Mouse (Mus musculus) induced T-regulatory cell, adult 2 months (primary cell): ENCODE results near the gene Tas1r1.

Experiments used
- DNase-seq: peaks from one replicate; pipeline ENCODE4 v3.0.0-alpha.2; 2012; ENCODE audit warnings: low read depth

Gene Tas1r1

GRCm38 (mm10) chr4:152043171-152043570 is 4.8 kb upstream of the Tas1r1 start:
- no peak for DNase-seq

DNA sequence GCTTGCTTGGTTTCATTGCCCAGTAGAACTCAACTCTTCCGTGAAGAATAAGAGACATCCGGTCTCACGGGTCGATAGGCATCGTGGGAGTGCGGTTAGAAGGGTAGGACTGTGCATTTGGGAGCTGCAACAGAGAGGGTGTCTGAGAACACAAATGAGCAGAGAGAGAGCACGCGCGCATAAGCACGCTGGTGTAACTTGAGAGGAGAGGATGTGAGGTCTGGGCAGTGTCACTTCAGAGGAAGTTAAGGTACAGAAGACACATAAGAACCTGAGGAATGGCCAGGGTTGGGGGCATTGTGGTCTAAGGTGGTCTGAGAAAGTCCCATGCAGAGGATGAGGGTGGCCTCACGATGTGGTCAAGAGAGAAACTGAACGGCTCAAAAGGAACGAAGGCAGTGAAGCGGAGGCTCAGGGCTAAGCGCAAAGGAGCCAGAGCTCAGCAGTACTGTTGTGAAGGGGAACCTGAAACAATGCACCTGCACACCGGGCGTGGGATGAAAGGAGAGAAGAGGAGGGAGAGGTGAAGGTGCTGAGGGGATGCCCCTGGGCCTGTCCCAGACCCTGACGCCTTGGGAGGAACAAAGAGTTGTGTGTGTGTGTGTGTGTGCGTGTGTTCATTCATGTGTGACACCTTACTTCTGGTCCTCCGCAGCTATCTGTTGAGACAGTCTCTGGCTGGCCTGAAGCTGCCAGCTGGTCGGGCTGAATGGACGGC is 3.7 kb upstream of the Tas1r1 start:
- DNase-seq: no peak

DNA sequence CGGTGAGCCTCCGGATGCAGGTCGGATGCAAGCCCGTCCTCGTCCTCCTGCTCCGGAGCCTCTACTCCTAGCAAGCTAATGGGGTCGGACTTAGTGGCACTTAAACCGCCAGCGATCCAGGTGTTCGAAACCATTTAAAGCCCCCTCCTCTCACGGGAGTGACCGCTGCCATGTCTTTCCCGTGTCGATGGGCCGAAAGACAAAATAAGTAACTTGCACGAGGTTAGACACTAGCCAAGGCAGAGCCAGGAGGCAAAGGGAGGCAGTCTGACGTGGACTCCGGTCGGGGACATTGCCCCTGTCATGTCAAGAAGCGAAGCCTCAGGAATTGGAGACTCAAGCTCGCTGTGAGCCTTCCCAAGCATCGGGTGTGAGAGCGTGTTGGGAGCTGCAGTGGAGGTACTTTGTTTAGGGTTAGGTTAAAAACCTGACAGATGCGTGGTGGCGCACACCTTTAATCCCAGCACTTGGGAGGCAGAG is 1.5 kb upstream of the Tas1r1 start:
- no peak for DNase-seq

DNA sequence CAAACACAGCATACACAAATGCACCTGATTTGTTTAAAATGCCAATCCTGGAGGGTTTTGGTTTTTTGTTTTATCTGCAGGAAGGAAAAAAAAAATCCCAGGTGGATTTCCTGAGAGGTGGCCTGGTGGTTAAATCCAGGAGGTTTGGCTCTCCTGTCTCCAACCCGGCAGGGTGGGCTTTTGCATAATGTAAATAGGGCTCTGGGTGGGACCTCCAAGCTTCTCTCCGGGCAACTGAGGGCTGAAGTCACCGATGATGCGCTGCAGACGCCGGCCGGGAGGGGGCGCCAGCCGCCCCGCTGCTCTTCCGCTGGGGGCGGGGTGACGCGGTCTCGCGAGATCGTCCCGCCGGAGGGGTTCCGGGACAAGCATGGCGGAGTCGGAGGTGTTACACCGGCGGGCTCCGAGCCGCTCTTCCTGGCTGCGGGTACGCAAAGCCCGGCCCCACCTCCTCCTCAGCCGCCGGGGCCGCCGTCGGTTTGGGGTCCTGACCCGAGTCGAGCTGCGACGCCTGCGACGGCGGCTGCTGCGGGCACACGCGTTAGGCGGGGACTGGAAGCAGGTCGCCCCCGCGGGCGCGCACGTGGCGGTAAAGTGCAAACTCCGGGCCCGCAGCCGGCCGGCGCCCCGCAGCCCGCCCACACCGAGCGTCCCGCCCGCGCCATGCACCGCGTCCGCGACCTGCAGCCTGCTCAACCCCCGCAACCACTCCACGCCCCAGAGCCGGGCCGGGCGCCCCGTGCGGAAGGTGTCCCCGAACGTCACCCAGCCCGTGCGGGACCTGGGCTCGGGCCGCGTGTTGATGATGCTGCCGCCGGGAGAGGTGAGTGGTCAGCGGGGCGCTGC is 840 bp upstream of the Tas1r1 start, which contains the start of gene Nol9:
TSS of gene Nol9 (plus strand) at position 337 of the 846 bp plus-strand sequence.
- DNase-seq: peak; percentile 95

- DNase-seq: peak; percentile 40
These were observed 1.9 kb downstream of the Tas1r1 start for GRCm38 (mm10) chr4:152036464-152036863.

- no peak for DNase-seq
These were observed 5.4 kb downstream of the Tas1r1 start for GRCm38 (mm10) chr4:152032922-152033321.

GRCm38 (mm10) chr4:152029997-152030396 is 8.4 kb downstream of the Tas1r1 start:
- DNase-seq: no peak

DNA sequence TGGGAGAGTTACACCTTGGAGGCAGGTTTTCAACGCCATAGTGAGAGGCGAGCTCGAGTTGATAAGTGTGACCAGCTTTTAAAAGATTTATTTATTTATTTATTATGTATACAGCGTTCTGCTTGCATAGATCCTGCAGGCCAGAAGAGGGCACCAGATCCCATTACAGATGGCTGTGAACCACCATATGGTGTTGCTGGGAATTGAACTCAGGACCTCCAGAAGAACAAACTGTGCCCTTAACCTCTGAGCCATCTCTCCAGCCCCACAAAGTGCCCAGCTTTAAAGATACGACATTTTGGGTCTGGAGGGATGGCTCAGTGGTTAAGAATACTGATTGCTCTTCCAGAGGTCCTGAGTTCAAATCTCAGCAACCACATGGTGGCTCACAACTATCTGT is 9.3 kb downstream of the Tas1r1 start:
- peak; percentile 55 for DNase-seq

- no peak for DNase-seq
These were observed 9.9 kb downstream of the Tas1r1 start for GRCm38 (mm10) chr4:152028456-152028855.

DNA sequence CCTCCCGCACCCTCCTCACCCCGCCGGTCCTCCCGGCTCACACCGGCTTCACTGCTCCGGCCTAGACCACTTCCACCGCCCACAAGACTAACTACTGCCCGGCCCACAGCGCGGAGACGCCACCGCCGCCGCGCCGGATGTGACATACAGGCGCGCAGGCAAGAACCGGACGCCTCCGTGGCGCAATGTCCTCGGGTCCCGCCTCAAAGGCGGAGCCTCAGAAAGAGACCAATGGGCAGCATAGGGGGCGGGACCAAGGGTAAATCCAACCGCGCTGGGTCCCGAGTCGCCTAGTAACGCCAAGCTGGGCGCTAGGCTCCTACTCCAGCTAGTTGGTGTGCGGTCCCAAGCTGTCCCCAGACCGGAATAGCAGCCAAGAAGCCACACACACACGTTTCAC is 10.8 kb downstream of the Tas1r1 start, which contains the start of gene Zbtb48:
TSS of gene Zbtb48 (minus strand) at position 148 of the 400 bp plus-strand sequence.
- DNase-seq: peak; percentile 99

- DNase-seq: no peak
These were observed 11.4 kb downstream of the Tas1r1 start for GRCm38 (mm10) chr4:152026751-152027508.

GRCm38 (mm10) chr4:152024525-152024924 is 13.8 kb downstream of the Tas1r1 start:
- DNase-seq: no peak

GRCm38 (mm10) chr4:152022506-152022905 is 15.9 kb downstream of the Tas1r1 start:
- DNase-seq: no peak

- DNase-seq: no peak
These were observed 16.7 kb downstream of the Tas1r1 start for GRCm38 (mm10) chr4:152021568-152022097.

DNA sequence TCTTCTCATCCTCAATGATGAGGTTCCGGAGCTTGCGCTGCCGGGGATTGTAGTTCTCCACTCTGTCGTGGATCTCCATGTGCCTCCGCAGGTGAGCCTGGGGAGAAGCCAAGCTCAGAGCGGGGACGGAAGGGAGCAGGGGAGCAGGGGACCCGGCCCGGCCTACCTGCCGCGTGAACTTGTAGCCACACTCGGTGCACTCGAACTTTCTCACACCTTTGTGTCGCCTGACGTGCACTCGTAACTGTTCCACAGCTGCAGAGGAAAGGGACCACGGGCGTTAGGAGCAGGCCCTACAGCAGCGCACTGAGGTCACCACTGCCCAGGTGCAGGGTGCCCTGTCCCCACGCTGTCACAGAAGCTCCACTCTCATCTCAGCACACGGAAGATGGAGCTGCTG is 18.3 kb downstream of the Tas1r1 start:
- DNase-seq: no peak

DNA sequence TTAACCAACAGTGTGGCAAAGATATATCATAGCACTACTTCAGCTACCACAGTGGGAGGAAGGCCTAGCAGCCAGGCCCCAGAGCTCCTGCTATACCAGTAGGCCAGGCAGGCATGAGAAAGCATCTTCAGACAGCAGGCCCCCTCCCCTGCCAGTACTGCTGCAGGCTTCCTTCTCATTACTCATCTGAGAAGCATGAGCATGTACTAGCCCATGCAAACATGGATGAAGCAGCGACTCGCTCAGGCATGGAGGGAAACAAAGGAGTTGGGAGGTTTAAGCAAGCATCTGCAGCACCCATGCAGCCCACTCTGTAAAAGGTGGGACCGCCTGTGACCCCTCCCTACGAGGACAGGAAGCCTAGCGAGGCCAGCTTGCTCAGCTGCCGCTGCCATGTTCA is 19.3 kb downstream of the Tas1r1 start:
- DNase-seq: no peak

DNA sequence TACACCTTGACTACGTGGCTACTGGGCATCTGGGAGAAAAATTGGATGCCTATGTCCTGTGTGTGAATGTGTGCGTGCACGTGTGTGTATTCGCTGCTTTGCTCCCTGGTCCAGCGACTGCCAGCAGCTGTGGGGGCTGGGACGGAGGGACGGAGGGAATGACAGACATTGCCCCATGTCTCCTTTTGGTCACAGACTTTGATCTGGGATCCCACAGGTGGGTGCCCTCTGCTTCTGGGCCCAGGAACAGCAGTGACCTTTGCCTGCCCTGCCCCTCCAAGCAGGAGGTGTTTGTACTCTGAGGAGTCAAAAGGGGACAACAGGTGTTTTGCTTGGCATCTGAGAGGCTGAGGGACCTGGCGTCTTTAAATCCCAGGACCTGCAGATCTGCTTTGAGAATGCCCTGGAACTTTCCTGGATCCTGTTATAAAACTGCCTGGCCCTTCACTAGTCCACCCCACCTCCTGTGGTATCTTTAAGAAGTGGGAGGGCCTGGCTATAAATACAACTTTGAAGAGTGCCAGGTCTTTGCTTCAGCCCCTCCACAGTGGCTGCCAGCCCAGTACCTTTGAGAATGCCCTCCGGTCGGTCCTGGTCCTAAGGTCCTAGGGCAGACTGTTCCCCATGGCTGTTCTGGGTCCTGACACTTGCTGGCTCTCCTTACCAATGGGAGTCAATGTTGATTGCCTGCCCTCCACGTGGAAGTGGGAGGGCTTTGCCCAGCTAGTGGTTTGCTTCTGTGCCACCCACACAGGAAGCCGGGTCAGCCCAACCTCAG is 25.1 kb downstream of the Tas1r1 start:
- no peak for DNase-seq

- no peak for DNase-seq
These were observed 26.3 kb downstream of the Tas1r1 start for GRCm38 (mm10) chr4:152012109-152012508.

DNA sequence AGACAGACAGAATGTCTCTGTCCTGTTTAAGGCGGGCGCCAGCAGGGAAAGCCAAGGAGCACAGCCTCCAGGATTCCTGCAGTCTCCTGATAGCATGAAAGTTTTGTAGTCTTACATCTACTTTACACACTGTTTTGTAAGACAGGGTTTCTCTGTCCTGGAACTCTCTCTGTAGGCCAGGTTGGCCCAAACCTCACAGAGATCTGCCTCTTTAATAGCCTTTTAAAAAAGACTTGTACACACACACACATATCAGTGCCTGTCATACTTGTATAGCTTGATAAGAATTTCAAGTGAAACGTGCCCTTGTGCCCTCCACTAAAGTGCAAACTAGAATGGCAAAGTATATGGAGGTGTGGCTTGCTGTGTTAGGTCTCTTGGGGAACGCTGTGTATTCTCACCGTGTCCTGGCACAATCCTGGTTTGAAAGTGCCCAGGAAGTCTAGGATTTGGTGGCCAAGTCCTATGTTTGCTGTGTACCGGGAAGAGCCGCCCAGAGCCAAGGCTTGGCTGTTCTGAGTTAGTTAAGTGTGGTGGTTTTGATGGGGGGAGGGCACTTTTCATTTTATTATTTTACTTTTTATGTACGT is 27.1 kb downstream of the Tas1r1 start:
- no peak for DNase-seq

GRCm38 (mm10) chr4:152010707-152011134 is 27.6 kb downstream of the Tas1r1 start:
- peak; percentile 16 for DNase-seq
